Mouse (Mus musculus) layer of hippocampus, adult 18-20 months (tissue): Measurements from ENCODE around the gene Lrrc26. TPM values are rescaled to one million over a fixed set of nuclear protein-coding genes. Genes with fewer than 3 reads are reported as not detected.

Source experiments
- DNase-seq, 2 experiments: peaks; one replicate each; pipeline ENCODE4 v3.0.0; 2022; ENCODE audit warnings: low spot score in 2 of 2
- total RNA-seq, 2 experiments: library from RNA; stranded (reverse); gene quantifications; 2 replicates each; pipeline ENCODE4 v1.2.3; 2021

The Lrrc26 gene
- total RNA-seq, 2 experiments from 2014 or later = not detected

DNA sequence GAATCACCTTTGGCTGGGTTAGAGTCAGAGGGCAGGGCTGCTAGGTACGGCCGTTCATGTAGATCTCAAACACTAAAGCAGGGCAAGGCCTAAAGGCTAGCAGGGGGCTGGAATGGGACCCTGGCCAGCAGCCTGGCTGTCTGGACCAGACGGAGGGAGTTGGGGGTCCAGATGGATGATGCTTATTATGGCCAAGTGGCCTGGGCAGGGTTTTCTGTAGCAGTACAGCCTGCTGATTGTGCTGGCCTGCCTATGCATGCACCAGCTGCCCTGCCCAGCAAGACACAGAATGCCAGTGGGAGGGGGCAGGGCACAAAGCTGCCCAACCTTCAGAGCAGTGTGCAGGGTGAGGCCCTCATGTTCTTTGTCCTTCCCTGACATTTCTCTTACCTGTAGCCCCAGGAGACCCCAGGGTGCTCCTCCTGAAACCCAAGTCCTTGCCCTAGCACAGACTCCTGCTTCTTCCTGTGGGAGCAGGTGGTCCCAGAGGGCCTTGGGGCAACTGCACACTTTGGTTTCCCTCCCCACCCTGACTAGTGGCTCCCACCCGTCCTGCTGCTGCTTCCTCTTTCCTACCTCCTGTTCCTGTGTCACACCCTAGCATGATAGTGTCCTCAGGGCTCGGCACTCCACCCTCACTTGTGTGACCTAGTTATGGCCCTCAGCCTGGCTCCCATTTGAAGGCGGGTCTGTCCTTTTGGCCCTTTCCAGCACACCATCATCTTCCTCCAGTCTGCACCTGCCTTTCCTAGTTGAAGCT is 23.6 kb upstream of the Lrrc26 start:
- DNase-seq = peak in 1 of 2 experiments; percentile 47

- peak in 1 of 2 experiments; percentile 78 for DNase-seq
Measured at GRCm38 (mm10) chr2:25266720-25267119, 23.0 kb upstream of the Lrrc26 start.

DNA sequence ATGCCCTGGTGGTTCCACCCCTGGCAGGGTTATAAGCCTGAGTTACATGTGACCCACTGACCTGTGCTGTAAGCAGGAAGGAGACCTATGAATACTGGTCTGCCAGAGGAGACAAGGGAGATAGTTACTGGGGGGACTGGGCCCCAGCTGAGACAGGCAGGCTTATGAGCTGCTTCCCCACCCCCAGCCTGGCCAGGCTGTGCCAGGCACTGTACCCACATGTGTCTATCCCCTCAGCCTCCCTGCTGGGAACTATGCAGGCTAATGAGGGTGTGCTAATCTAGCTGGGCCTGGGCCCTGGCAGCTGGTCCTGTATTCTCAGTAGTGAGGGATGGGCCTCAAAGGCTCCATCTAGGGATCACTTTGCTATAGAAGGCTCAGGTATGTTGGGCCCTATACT is 22.5 kb upstream of the Lrrc26 start:
- DNase-seq = no peak

DNA sequence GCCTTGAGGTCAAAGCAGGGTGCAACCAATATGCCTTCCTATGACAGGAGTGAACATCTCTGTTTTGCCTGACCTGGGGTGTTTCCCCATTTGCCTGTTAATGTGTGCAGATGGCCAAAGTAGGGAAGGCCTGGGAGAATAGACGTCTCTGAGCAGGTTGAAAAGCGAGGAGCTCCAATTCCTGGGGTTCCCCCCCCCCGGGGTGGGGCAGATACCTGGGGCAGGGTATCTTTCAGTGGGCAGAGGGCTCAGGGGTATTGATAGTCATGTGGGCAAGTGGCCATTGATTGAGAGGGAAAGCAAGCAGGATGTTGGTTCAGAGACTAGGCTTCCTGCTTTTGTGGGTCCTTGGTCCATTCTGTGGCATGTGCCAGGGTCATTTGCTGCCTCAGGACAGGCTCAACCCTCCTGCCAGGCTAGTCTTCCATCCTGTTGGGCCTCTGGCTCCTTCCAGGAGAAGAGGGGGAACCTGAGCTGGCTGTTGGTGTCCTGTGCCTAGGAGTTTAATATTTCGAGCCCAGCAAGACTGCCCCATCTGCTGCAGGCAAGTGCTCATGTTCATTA is 21.9 kb upstream of the Lrrc26 start:
- no peak for DNase-seq

GRCm38 (mm10) chr2:25271827-25272511 is 17.7 kb upstream of the Lrrc26 start, which contains the start of the genes Ssna1 and Anapc2:
Ssna1 (minus strand) TSS chr2:25272438.
Anapc2 (plus strand) TSS chr2:25272478.
- peak; percentile 97 to 99 for DNase-seq

- DNase-seq = no peak
Measured at GRCm38 (mm10) chr2:25272515-25272914, 17.2 kb upstream of the Lrrc26 start.

DNA sequence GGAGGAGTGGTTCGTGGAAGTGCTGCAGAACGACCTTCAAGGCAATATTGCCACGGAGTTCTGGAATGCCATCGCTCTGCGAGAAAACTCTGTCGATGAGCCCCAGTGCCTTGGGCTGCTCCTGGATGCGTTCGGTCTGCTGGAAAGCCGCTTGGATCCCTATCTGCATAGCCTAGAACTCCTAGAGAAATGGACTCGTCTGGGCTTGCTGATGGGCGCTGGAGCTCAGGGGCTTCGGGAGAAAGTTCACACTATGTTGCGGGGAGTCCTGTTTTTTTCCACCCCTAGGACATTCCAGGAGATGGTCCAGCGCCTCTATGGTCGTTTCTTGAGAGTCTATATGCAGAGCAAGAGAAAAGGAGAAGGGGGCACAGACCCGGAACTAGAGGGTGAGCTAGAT is 16.7 kb upstream of the Lrrc26 start:
- DNase-seq = no peak

- DNase-seq = peak; percentile 65 to 90
Measured at GRCm38 (mm10) chr2:25278928-25279882, 10.5 kb upstream of the Lrrc26 start.

- no peak for DNase-seq
Measured at GRCm38 (mm10) chr2:25285551-25285950, 4.2 kb upstream of the Lrrc26 start.

DNA sequence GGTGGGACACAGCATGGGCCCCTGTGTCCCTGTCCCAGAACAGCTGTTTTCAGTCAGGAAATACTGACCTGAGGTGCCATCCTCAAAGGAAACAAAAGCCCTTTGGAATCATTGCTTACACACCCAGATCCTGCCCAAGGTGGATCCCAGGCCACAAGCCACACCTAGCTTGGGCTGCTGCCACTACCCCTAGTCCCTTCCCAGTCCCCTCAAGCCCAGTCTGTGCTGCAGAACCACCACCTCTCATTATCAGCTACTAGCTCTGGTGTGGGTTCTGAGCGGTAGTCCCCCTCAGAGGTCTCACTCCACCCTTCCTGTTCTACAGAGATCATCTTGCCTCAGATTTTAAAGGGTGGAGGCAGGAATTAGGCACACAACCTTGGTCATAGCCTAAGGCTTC is 3.4 kb upstream of the Lrrc26 start:
- no peak for DNase-seq

- DNase-seq = peak in 1 of 2 experiments; percentile 69
Measured at GRCm38 (mm10) chr2:25286837-25287636, 2.7 kb upstream of the Lrrc26 start.

DNA sequence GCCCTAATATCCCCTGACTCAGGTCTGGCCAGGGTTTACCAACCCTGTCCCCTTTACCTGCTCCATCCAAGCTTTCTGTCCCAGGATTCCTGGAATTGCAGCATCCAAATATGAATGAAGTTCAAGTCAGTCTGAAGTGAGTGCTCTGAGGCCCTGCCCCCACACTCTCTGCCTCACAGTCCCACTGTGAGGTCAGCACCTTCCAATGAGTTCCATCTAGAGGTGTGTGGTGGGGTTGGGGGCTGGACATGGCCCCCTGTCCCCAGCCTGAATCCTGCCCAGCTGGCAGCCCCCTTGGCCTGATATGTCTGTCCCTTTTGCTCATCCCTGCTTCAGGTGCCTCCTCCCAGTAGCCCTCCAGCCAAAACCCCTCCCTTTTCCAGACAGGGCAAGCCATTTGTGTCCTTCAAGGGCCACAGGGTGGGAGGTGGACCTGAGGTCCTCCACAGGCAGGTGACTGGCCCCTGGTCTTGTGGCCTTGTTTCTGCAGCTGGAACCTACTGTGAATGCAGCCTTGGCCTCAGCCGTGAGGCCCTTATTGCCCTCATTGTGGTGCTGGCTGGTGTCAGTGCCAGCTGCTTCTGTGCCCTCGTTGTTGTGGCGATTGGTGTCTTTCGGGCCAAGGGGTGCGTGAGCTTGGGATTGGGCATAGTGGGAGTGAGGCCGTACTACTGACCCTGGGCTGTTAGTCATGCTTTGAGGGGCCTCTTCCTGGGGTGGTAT is 1.6 kb upstream of the Lrrc26 start, which contains the start of gene Tmem210:
Gene Tmem210 (plus strand): TSS at position 219 of the 723 bp plus-strand sequence.
- no peak for DNase-seq

DNA sequence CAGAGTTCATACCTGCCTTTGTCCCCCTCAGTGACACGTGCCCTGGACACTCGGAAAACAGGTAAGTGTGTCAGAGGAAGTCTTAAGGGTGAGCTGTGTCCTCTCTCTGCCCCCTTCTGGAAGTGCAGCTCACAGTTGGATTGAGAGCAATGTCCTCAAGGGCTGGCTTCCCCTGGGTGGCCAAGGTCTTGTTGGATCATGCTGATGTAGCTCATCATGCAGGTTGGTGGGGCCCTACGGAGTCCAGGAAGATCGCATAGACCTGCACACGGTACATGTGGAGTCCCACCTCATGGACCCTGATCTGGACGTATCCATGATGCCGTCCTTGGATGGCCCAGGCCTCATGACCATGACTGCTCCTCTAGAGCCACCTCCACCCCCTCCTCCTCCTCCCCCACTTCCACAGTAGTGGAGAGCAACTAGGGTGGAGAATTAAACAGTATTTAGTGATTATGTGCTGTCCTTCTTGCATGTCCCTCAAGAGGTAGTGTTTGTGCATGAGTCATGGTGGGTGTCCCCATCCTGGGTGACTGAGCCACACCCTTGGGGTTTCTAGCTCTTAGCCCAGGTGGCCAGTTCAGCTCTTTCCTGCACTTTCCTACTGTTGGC is 875 bp upstream of the Lrrc26 start:
- DNase-seq = no peak

DNA sequence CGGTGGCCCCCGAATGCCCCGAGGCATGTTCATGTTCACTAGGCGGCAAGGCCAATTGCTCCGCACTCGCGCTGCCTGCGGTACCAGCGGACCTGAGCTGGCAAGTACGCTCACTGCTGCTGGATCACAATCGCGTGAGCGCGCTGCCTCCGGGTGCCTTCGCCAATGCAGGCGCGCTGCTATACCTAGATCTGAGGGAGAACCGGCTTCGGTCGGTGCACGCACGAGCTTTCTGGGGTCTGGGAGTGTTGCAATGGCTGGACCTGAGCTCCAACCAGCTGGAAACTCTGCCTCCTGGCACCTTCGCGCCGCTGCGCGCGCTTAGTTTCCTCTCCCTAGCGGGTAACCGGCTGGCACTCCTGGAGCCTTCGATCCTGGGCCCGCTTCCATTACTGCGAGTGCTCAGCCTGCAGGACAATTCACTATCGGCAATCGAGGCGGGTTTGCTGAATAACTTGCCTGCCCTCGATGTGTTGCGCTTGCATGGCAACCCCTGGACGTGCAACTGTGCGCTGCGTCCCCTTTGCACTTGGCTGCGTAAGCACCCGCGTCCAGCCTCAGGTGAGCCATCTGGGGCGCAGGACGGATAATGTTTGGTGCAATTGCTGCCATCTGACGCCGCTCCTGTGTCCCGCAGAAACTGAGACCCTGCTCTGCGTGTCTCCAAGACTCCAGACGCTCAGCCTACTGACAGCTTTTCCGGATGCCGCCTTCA is 543 bp downstream of the Lrrc26 start:
- DNase-seq = peak; percentile 71 to 77

DNA sequence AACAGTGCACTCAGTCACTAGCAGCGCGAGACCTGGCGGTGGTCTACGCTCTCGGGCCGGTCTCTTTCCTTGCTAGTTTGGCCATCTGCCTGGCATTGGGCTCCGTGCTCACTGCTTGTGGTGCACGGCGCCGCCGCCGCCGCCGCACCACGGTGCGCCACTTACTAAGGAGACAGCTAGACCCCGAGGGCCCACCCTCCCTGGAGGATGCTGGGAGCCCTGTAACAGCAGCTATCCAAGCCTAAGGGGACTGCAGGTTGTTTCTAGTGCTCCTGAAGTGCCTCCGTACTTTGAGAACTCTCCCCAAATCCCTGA is 1.1 kb downstream of the Lrrc26 start:
- DNase-seq = peak; percentile 46 to 70

DNA sequence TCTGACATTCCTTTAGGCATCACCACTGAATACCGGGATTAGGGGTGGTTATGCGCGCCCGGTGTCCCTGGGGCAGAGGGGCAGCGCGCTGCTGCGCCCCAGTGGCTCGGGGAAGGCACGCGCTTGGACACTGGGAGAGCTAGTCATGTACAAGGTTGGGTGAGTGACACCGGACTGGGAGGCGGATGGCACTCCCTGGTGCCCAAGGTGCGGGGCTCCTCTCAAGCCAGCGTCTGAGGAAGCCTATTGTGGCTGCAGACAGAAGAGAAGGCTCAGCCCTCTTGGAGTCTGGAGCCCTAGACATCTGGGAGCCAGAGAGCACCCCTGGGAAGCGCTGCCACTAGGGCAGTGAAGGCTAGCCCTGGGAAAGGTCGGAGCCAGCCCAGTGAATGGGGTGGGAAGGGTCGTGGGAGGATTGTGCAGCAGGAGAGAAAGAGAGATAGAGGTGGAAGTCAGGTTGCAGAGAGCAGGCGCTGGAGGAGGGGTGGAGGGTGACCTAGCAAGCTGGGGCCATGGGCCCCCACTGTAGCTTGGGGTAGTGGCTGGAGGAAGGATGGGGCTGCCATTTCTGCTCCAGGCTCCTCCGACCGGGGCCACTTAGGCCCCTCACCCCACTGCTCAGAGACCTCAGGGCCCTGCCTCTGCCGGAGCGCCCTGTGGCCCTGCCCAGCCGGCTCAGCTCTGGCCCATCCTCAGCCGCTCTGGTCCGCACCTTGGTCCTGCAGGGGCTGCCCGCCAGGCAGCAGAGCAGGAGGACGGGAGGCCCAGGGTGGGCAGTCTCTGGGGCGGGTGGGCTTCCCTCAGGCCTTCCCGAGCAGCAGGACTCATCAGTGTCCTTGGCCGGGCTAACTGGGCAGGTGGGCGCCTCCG is 1.7 kb downstream of the Lrrc26 start:
- no peak for DNase-seq

GRCm38 (mm10) chr2:25292054-25292544 is 2.4 kb downstream of the Lrrc26 start:
- DNase-seq = peak in 1 of 2 experiments; percentile 60
